Mouse (Mus musculus): ENCODE data around the gene Gan. TPM values are rescaled to one million over a fixed set of nuclear protein-coding genes. Genes with fewer than 3 reads are reported as not detected.
A peak's percentile ranks its signal among the peaks of the same experiment; 100 is the strongest.

Gan gene
- polyA plus RNA-seq, 1 experiment from 2014 or later = 2.1 TPM

DNA sequence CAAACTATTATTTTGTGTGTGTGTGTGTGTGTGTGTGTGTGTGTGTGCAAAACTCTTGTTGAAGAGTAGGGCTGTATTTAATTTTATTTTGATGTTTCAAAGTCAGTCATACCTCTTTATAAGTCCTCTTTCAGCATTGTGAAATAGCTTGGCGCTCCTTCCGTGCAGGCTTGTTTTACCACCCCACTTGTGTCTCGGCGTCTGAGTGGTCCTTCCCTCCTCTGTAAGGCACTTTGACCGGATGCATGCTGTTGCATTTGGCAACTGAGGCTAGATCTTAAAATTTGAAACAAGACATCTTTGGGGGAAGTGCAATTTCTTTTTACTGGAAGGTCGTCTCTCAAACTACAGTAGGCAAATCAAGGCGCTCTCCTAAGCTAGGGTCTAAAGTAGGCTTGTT is 48.7 kb downstream of the Gan start:
- Histone ChIP-seq H3K4me1 (replicated peaks) (peaks cover under 1% of the 10 kb centered on the region; the same call in 1 of the 2 replicates), H3K9me3 (no peaks in the 10 kb centered on the region), H3K4me2 (replicated peaks) (no peak overlapping the region), H3K4me3 (replicated peaks) (no peak overlapping the region), H3K9ac (no peak overlapping the region), H3K27me3 (replicated peaks) (no peaks in the 10 kb centered on the region), H3K27ac (no peak overlapping the region), H3K36me3 (peaks cover 18% of the 10 kb centered on the region)
- 92% methylated on average over 7 of the region's 7 CpGs for WGBS
- ATAC-seq = no peak

DNA sequence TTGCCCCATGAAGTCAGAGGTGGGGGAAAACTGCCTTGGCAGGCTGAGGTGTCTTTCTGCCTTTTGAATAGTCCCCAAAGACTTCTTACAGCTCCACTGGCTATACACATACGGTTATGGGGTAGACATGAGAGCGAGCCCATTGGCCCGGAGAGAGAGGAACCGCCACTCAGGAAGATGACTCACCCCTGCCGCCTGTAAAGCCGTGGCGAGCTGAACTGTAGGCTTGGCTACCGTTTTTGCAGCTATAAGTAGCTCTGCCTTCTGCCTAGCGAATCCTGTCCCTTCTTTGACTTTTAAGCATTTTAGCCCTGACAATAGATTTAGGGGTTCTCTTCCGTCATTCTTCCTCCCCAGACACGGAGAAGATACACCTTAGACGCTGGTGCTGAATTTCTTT is 51.2 kb downstream of the Gan start:
- H3K27me3 ChIP-seq (replicated peaks) = no peaks in the 10 kb centered on the region
- H3K4me1 ChIP-seq (replicated peaks) = no peaks in the 10 kb centered on the region
- H3K9ac ChIP-seq = no peak overlapping the region
- no peak overlapping the region for H3K4me3 ChIP-seq (replicated peaks)
- peaks cover 8% of the 10 kb centered on the region; the same call in 1 of the 2 replicates for H3K36me3 ChIP-seq
- ATAC-seq = no peak
- no peaks in the 10 kb centered on the region for H3K9me3 ChIP-seq
- 89% methylated on average over 12 of the region's 12 CpGs for WGBS
- H3K4me2 ChIP-seq (replicated peaks) = no peak overlapping the region
- no peak overlapping the region for H3K27ac ChIP-seq

DNA sequence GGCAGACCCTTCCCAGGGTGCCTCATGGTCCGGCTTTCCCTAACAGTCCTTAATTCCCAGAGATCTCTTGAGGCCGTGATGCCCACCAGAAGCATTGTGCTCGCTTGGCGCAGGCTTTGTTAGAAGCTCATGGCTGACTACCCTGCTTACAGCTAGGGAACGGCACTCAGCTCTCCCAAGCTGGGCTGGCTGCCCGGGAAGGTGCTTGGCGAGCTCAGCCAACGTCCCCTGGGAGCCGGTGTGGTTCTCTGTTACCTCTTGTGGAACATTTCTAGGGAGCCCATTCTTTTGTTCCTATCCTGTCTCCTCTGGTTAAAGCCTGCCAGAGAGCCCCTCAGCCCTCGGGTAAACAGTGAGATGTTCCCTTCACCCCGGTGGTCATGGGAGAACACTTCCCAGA is 54.2 kb downstream of the Gan start:
- Histone ChIP-seq H3K4me2 (replicated peaks) (no peak overlapping the region), H3K9me3 (no peaks in the 10 kb centered on the region), H3K36me3 (peaks cover 10% of the 10 kb centered on the region), H3K4me1 (replicated peaks) (no peaks in the 10 kb centered on the region), H3K4me3 (replicated peaks) (no peak overlapping the region), H3K27ac (no peak overlapping the region), H3K27me3 (replicated peaks) (no peaks in the 10 kb centered on the region), H3K9ac (no peak overlapping the region)
- no peak for ATAC-seq
- WGBS = 85% methylated on average over 11 of the region's 11 CpGs

GRCm38 (mm10) chr8:117217724-117218123 is 59.8 kb downstream of the Gan start:
- Histone ChIP-seq H3K4me3 (replicated peaks) (no peak overlapping the region), H3K4me2 (replicated peaks) (no peak overlapping the region), H3K4me1 (replicated peaks) (no peaks in the 10 kb centered on the region), H3K27me3 (replicated peaks) (no peaks in the 10 kb centered on the region), H3K9me3 (no peaks in the 10 kb centered on the region), H3K27ac (no peak overlapping the region), H3K36me3 (peaks cover 5% of the 10 kb centered on the region), H3K9ac (no peak overlapping the region)
- WGBS = 91% methylated on average over 2 of the region's 2 CpGs
- no peak for ATAC-seq

GRCm38 (mm10) chr8:117222396-117222795 is 64.5 kb downstream of the Gan start:
- WGBS = 71% methylated on average over 6 of the region's 6 CpGs
- Histone ChIP-seq H3K4me2 (replicated peaks) (no peak overlapping the region), H3K4me1 (replicated peaks) (no peaks in the 10 kb centered on the region), H3K4me3 (replicated peaks) (no peak overlapping the region), H3K36me3 (no peaks in the 10 kb centered on the region), H3K9me3 (no peaks in the 10 kb centered on the region), H3K27ac (no peak overlapping the region), H3K27me3 (replicated peaks) (no peaks in the 10 kb centered on the region), H3K9ac (no peak overlapping the region)
- ATAC-seq = no peak

DNA sequence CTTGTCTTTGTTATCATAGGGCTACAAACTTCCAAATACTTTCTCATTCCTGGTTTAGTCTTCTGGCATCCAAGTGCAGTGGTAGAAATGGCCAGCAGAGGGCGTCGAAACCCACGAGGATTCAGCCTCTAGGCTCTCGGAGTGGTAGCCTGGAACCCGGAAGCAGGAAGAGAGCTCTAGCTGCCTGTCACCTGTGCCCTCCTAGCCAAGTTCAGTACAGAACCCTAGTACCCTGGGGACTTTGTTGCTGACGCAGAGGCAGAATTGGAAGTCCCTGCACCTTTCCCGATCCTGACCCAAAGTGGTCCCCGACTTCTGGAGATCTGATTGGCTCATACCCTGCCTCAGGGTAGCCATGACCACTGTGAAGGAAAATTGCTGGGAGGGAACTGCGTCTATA is 66.7 kb downstream of the Gan start:
- Histone ChIP-seq H3K9ac (0 out of 2 replicates have a peak overlapping the region, but pooled peaks have one; percentile 15), H3K9me3 (no peaks in the 10 kb centered on the region), H3K27ac (no peak overlapping the region), H3K4me2 (replicated peaks) (peak overlapping the region; percentile 60), H3K4me3 (replicated peaks) (peak overlapping the region; percentile 30), H3K27me3 (replicated peaks) (no peaks in the 10 kb centered on the region), H3K4me1 (replicated peaks) (no peaks in the 10 kb centered on the region), H3K36me3 (no peaks in the 10 kb centered on the region)
- peak; percentile 96 for ATAC-seq
- 9% methylated on average over 9 of the region's 9 CpGs for WGBS

- WGBS = 88% methylated on average over 12 of the region's 12 CpGs
- no peaks in the 10 kb centered on the region for H3K36me3 ChIP-seq
- H3K27ac ChIP-seq = no peak overlapping the region
- no peaks in the 10 kb centered on the region for H3K9me3 ChIP-seq
- H3K9ac ChIP-seq = no peak overlapping the region
- no peak overlapping the region for H3K4me3 ChIP-seq (replicated peaks)
- H3K27me3 ChIP-seq (replicated peaks) = no peaks in the 10 kb centered on the region
- ATAC-seq = no peak
- no peaks in the 10 kb centered on the region for H3K4me1 ChIP-seq (replicated peaks)
- H3K4me2 ChIP-seq (replicated peaks) = no peak overlapping the region
Measured at GRCm38 (mm10) chr8:117226306-117226705, 68.4 kb downstream of the Gan start.

DNA sequence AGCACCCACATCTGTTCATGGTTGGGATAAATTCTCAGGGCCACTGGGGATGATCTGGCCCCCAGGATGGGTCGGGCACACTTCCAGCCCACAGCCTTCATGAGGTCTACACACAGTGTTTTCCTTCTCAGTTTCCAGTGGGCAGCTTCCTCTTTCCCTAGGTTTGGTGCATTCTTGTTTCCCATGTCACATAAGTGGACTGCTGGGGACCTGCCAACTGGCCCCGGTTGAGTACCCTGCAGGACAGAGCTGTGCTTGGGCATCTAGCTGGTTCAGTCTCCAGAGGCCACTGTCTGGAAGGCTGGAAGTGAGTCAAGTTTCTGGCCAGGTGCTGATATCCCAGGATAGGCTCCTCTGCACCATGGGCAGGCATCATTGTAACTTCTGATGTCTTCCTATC is 69.4 kb downstream of the Gan start:
- 75% methylated on average over 2 of the region's 2 CpGs for WGBS
- Histone ChIP-seq H3K4me3 (replicated peaks) (no peak overlapping the region), H3K4me2 (replicated peaks) (no peak overlapping the region), H3K9me3 (no peaks in the 10 kb centered on the region), H3K4me1 (replicated peaks) (no peaks in the 10 kb centered on the region), H3K9ac (no peak overlapping the region), H3K27me3 (replicated peaks) (no peaks in the 10 kb centered on the region), H3K27ac (no peak overlapping the region), H3K36me3 (no peaks in the 10 kb centered on the region)
- no peak for ATAC-seq

DNA sequence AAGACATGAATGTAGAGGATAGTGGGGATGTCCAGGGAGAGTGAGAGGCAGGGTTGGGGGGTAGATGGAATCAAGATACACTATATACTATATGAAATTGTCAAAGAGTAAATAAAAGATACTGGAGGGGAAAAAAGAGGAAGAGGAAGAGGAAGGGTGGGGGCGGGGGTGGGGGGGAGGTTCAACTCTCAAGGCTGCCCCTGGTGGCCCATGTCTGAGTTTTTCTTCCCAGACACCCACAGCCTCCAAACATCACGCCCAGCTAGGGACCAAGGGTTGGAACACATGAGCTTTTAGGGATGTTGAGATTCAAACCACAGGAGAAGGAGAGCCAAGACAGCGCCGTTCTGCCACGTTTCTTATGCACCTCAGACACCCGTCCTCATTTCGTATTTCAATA is 75.3 kb downstream of the Gan start:
- H3K9me3 ChIP-seq = no peaks in the 10 kb centered on the region
- no peaks in the 10 kb centered on the region for H3K27me3 ChIP-seq (replicated peaks)
- H3K9ac ChIP-seq = no peak overlapping the region
- WGBS = 79% methylated on average over 7 of the region's 7 CpGs
- no peaks in the 10 kb centered on the region for H3K4me1 ChIP-seq (replicated peaks)
- no peak overlapping the region for H3K4me2 ChIP-seq (replicated peaks)
- H3K36me3 ChIP-seq = no peaks in the 10 kb centered on the region
- no peak for ATAC-seq
- no peak overlapping the region for H3K4me3 ChIP-seq (replicated peaks)
- no peak overlapping the region for H3K27ac ChIP-seq

- 92% methylated on average over 4 of the region's 4 CpGs for WGBS
- no peak overlapping the region for H3K9ac ChIP-seq
- H3K27me3 ChIP-seq (replicated peaks) = no peaks in the 10 kb centered on the region
- ATAC-seq = no peak
- H3K4me1 ChIP-seq (replicated peaks) = no peaks in the 10 kb centered on the region
- H3K27ac ChIP-seq = no peak overlapping the region
- no peak overlapping the region for H3K4me3 ChIP-seq (replicated peaks)
- no peak overlapping the region for H3K4me2 ChIP-seq (replicated peaks)
- H3K36me3 ChIP-seq = no peaks in the 10 kb centered on the region
- H3K9me3 ChIP-seq = no peaks in the 10 kb centered on the region
Measured at GRCm38 (mm10) chr8:117236531-117236930, 78.6 kb downstream of the Gan start.

- H3K4me3 ChIP-seq (replicated peaks) = no peak overlapping the region
- no peaks in the 10 kb centered on the region for H3K9me3 ChIP-seq
- no peak overlapping the region for H3K4me2 ChIP-seq (replicated peaks)
- H3K9ac ChIP-seq = no peak overlapping the region
- ATAC-seq = no peak
- no peaks in the 10 kb centered on the region for H3K4me1 ChIP-seq (replicated peaks)
- no peak overlapping the region for H3K27ac ChIP-seq
- WGBS = 80% methylated on average over 5 of the region's 5 CpGs
- no peaks in the 10 kb centered on the region for H3K27me3 ChIP-seq (replicated peaks)
- H3K36me3 ChIP-seq = no peaks in the 10 kb centered on the region
Measured at GRCm38 (mm10) chr8:117240326-117240725, 82.4 kb downstream of the Gan start.

- WGBS = 77% methylated on average over 5 of the region's 5 CpGs
- no peak for ATAC-seq
- H3K4me2 ChIP-seq (replicated peaks) = no peak overlapping the region
- no peaks in the 10 kb centered on the region for H3K36me3 ChIP-seq
- no peak overlapping the region for H3K4me3 ChIP-seq (replicated peaks)
- no peak overlapping the region for H3K27ac ChIP-seq
- no peak overlapping the region for H3K9ac ChIP-seq
- no peaks in the 10 kb centered on the region for H3K9me3 ChIP-seq
- no peaks in the 10 kb centered on the region for H3K4me1 ChIP-seq (replicated peaks)
- H3K27me3 ChIP-seq (replicated peaks) = no peaks in the 10 kb centered on the region
Measured at GRCm38 (mm10) chr8:117240841-117241494, 83.0 kb downstream of the Gan start.

GRCm38 (mm10) chr8:117241848-117242247 is 83.9 kb downstream of the Gan start:
- Histone ChIP-seq H3K36me3 (no peaks in the 10 kb centered on the region), H3K27me3 (replicated peaks) (no peaks in the 10 kb centered on the region), H3K27ac (no peak overlapping the region), H3K4me3 (replicated peaks) (no peak overlapping the region), H3K4me1 (replicated peaks) (no peaks in the 10 kb centered on the region), H3K4me2 (replicated peaks) (no peak overlapping the region), H3K9ac (no peak overlapping the region), H3K9me3 (no peaks in the 10 kb centered on the region)
- 44% methylated on average over 3 of the region's 3 CpGs for WGBS
- no peak for ATAC-seq

Data from intestine, embryonic 15.5 days (tissue).